Mouse (Mus musculus) intestine, embryonic 14.5 days (tissue): Measurements from ENCODE around the gene Lsg1. TPM values are rescaled to one million over a fixed set of nuclear protein-coding genes. Genes with fewer than 3 reads are reported as not detected.

Experiments used
- ATAC-seq: fragments of 200-750 bp; cut with Nextera tagmentation; replicated peaks from 2 replicates; pipeline ENCODE4 v1.8.0; 2017; ENCODE audit warnings: low read depth, moderate number of reproducible peaks, moderate TSS enrichment, moderate library complexity; ENCODE audit not compliant: low FRiP score, low TSS enrichment
- DNase-seq: peaks from one replicate; pipeline ENCODE4 v3.0.0-alpha.2; 2018; ENCODE audit warnings: low spot score
- H3K27ac ChIP-seq: fragments of 300-500 bp; sonication (generic); 2 replicates; pipeline ENCODE4 v1.5.1; 2014; ENCODE audit warnings: low read depth, mild to moderate bottlenecking, control low read depth
- H3K27me3 ChIP-seq: fragments of 300-500 bp; sonication (generic); replicated peaks from 2 replicates; pipeline ENCODE4 v1.6.1; 2014; ENCODE audit warnings: low read length, control low read depth; ENCODE audit not compliant: control insufficient read depth, insufficient read depth
- H3K36me3 ChIP-seq: fragments of 300-500 bp; sonication (generic); 2 replicates; pipeline ENCODE4 v1.6.1; 2014; ENCODE audit warnings: low read length, control low read depth; ENCODE audit not compliant: control insufficient read depth, insufficient read depth
- H3K4me1 ChIP-seq: fragments of 300-500 bp; sonication (generic); replicated peaks from 2 replicates; pipeline ENCODE4 v1.6.1; 2014; ENCODE audit warnings: low read length, control low read depth, mixed read lengths; ENCODE audit not compliant: control insufficient read depth, insufficient read depth
- H3K4me2 ChIP-seq: fragments of 300-500 bp; sonication (generic); 2 replicates; pipeline ENCODE4 v1.6.1; 2014; ENCODE audit warnings: low read length
- H3K4me3 ChIP-seq: fragments of 300-500 bp; sonication (generic); 2 replicates; pipeline ENCODE4 v1.5.1; 2014; ENCODE audit warnings: low read depth, low read length, control low read depth, mixed read lengths
- H3K9ac ChIP-seq: fragments of 300-500 bp; sonication (generic); 2 replicates; pipeline ENCODE4 v1.6.1; 2014; ENCODE audit warnings: mild to moderate bottlenecking, low read length
- H3K9me3 ChIP-seq: fragments of 300-500 bp; sonication (generic); 2 replicates; pipeline ENCODE4 v1.6.1; 2016; ENCODE audit warnings: low read length, control low read depth; ENCODE audit not compliant: control insufficient read depth
- WGBS: fragments of 180-500 bp; shearing (Covaris S2); extraction: QIAGEN DNeasy Blood & Tissue Kit; methylation state at CpG from one replicate; pipeline ENCODE4 v1.1.7; 2014; 5-methylcytosine and 5-hydroxymethylcytosine counted together
- polyA plus RNA-seq: library from polyadenylated mRNA; unstranded; fragments of >200 nt; fragmentation: Nextera tagmentation; extraction: Ambion mirVana; gene quantifications from 2 replicates; pipeline ENCODE4 v1.2.1, GENCODE M21; 2014

The Lsg1 gene
- 69.4 and 70.3 TPM in 2 replicates for polyA plus RNA-seq

DNA sequence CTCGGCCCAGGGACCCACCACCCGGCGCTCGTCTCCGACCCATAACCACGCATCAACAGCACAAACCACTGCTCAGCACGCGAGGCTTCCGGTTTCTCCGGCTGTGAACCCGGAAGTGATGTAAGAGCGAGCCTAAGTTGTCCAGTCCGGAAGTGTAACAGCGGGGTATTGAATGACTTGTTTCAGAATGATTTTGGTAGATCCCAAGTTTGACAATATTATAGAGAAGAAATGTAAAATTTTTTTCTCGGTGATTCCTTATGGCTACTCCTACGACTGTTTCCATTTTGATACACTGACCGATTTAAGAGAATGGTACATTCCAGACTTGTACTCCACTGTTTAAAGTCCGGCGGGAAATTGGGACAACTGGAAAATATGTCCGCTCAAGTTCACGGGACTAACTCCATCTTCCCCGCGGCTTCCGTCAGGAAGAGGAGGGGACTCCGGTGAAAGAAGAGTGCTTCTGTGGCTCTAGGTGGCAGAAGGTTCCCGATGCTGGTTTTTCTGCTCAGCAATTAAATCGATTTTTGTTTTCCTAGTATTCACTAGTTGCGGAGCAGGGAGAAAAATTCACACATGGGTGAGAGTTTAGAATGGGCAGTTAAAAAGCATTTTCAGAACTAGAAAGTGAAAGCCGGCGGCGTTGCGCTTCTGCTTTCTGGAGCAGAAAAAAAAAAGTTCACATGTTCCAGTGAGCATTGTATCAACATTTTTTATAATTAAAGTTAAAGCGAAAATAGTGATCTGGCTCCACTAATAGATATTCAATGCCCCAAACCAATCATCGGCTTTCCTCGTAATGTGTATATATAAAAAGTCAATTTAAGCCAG is at the start of gene Lsg1:
TSS of gene Lsg1 (minus strand) at position 99 of the 834 bp plus-strand sequence.
- Histone ChIP-seq H3K9ac (peak within 1 kb of the TSS; percentile 82), H3K27ac (peak within 1 kb of the TSS; percentile 64), H3K36me3 (peaks cover 28% of the 10 kb centered on the region), H3K9me3 (no peaks in the 10 kb centered on the region), H3K4me3 (peak within 1 kb of the TSS; percentile 99), H3K27me3 (no peaks in the 10 kb centered on the region), H3K4me2 (peak within 1 kb of the TSS; percentile 71), H3K4me1 (peaks cover 4% of the 10 kb centered on the region; the same call in 1 of the 2 replicates)
- peak; percentile 91 for DNase-seq
- ATAC-seq = peak; percentile 94
- WGBS = 3% methylated on average over 35 of the region's 35 CpGs

DNA sequence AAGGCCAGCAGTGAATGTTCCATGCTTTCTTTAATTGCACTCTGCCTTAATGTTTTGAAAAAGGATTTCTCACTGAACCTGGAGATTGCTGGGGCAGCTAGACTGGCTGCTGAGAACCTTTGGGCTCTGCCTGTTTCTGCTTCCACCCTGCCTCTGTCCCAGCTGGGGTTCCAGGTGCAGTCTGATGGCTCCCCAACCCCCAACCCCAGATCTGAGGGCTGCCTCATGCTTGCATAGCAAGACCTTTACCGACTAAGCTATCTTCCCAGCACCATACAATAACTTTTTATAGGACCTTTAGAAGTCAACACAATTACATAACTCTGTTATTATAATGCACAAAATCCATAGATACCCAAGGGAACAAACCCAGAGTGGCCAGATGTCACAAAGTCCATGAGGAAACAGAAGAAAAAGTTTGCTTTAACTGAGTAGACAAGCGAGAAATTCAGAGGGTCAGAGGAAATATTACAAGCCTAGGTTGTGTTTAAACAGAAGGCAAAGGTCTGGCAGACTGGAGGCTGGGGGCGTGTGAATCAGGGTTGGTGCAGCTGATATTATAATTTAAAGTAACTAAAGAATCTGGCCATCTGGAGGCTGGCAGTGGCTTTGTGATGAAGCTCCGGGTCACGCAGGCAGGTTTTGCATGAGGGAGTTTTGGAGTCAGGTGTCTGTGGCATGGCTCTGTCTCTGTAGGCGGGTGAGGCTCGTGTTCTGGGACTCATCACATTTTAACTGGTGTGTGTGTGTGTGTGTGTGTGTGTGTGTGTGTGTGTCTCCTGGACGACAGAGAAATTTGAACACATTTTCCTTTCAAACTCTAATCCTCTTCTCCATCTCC is 46.7 kb upstream of the Lsg1 start:
- 27% methylated on average over 8 of the region's 8 CpGs for WGBS
- Histone ChIP-seq H3K4me1 (peaks cover 8% of the 10 kb centered on the region; the same call in 1 of the 2 replicates), H3K9me3 (no peaks in the 10 kb centered on the region), H3K27ac (no peak overlapping the region), H3K4me2 (no peak overlapping the region), H3K9ac (no peak overlapping the region), H3K36me3 (no peaks in the 10 kb centered on the region), H3K4me3 (no peak overlapping the region), H3K27me3 (no peaks in the 10 kb centered on the region)
- DNase-seq (no peak), ATAC-seq (no peak)

GRCm38 (mm10) chr16:30629509-30629908 is 42.1 kb upstream of the Lsg1 start:
- no peak for DNase-seq
- Histone ChIP-seq H3K4me2 (no peak overlapping the region), H3K9me3 (no peaks in the 10 kb centered on the region), H3K4me3 (no peak overlapping the region), H3K27me3 (no peaks in the 10 kb centered on the region), H3K4me1 (peaks cover 14% of the 10 kb centered on the region; the same call in 1 of the 2 replicates), H3K27ac (no peak overlapping the region), H3K36me3 (no peaks in the 10 kb centered on the region), H3K9ac (no peak overlapping the region)
- 92% methylated on average over 5 of the region's 5 CpGs for WGBS
- ATAC-seq = no peak

GRCm38 (mm10) chr16:30628401-30628800 is 41.0 kb upstream of the Lsg1 start:
- Histone ChIP-seq H3K27ac (no peak overlapping the region), H3K36me3 (no peaks in the 10 kb centered on the region), H3K27me3 (no peaks in the 10 kb centered on the region), H3K9ac (no peak overlapping the region), H3K9me3 (no peaks in the 10 kb centered on the region), H3K4me1 (0 out of 2 replicates have a peak, but pooled peaks cover 6% of the 10 kb centered on the region), H3K4me3 (no peak overlapping the region), H3K4me2 (no peak overlapping the region)
- ATAC-seq (no peak), DNase-seq (no peak)
- 51% methylated on average over 6 of the region's 6 CpGs for WGBS

DNA sequence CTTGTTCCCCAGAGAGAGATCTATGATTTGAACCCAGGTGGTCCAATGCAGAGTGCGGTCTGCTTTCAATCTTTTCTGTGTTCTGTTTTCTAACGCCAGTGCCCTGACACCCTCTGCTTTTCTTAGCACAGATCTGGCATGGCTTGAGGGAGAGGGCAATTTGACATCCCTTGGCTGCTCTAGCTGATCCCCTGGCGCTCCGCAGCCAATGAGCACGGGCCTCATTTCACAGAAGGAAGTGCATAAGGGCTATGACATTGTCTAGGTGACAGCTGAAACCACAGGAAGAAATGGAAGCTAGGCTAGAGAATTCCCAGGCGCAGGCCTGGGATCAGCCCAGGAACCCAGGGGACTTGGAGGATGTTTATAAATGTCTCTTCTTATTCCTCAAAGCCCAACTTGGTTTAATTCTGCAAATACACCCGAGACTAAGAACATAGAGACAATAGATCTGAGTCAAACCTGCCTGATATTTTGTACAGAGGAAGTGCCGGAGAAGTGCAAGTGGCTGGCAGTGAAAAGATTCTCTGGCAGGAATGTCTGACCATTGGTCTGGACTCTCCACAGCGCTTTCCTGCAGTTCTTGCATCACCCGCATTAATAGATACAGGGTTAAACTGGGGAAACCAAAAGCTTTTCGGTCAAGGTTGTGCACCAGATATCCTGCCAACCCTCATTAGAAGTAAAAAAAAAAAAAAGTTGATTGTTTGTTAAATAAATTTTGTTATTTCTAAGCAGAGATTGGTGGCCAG is 40.4 kb upstream of the Lsg1 start:
- H3K27ac ChIP-seq = no peak overlapping the region
- ATAC-seq (peak; percentile 47; the same call in 1 of the 2 replicates), DNase-seq (no peak)
- no peaks in the 10 kb centered on the region for H3K36me3 ChIP-seq
- H3K4me3 ChIP-seq = no peak overlapping the region
- H3K9me3 ChIP-seq = no peaks in the 10 kb centered on the region
- H3K4me2 ChIP-seq = no peak overlapping the region
- H3K9ac ChIP-seq = no peak overlapping the region
- WGBS = 49% methylated on average over 11 of the region's 11 CpGs
- H3K27me3 ChIP-seq = no peaks in the 10 kb centered on the region
- H3K4me1 ChIP-seq = 0 out of 2 replicates have a peak, but pooled peaks cover 6% of the 10 kb centered on the region

- DNase-seq = no peak
- Histone ChIP-seq H3K4me3 (no peak overlapping the region), H3K36me3 (no peaks in the 10 kb centered on the region), H3K27me3 (no peaks in the 10 kb centered on the region), H3K9me3 (no peaks in the 10 kb centered on the region), H3K4me2 (no peak overlapping the region), H3K4me1 (0 out of 2 replicates have a peak, but pooled peaks cover 6% of the 10 kb centered on the region), H3K9ac (no peak overlapping the region), H3K27ac (no peak overlapping the region)
- ATAC-seq = no peak
- 75% methylated on average over 2 of the region's 2 CpGs for WGBS
These were observed 37.2 kb upstream of the Lsg1 start for GRCm38 (mm10) chr16:30624640-30625039.

GRCm38 (mm10) chr16:30623645-30624044 is 36.3 kb upstream of the Lsg1 start:
- H3K27ac ChIP-seq = no peak overlapping the region
- no peak overlapping the region for H3K4me2 ChIP-seq
- H3K36me3 ChIP-seq = no peaks in the 10 kb centered on the region
- H3K4me3 ChIP-seq = no peak overlapping the region
- H3K27me3 ChIP-seq = no peaks in the 10 kb centered on the region
- H3K9ac ChIP-seq = no peak overlapping the region
- 78% methylated on average over 7 of the region's 7 CpGs for WGBS
- DNase-seq = no peak
- no peak for ATAC-seq
- 0 out of 2 replicates have a peak, but pooled peaks cover 6% of the 10 kb centered on the region for H3K4me1 ChIP-seq
- no peaks in the 10 kb centered on the region for H3K9me3 ChIP-seq

DNA sequence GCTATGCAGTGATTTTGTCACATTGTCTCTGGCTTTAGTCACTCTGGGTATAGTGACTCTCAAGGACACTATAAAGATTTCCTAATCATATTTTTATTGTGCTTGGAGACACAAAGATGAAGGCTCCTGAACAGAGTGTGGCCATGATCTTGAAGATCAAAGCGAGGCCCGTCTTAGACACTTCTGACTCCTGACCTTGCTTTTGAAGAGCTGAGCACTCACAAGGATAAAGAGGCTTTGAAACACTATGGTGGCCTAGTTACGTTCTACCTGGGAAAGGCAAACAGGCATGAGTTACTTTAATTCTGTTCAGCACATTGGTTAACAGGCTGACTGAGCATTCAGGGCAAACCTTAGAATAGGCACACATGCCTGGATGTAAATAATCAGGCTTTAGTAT is 28.9 kb upstream of the Lsg1 start:
- no peaks in the 10 kb centered on the region for H3K27me3 ChIP-seq
- no peak overlapping the region for H3K4me2 ChIP-seq
- no peaks in the 10 kb centered on the region for H3K4me1 ChIP-seq
- no peak overlapping the region for H3K4me3 ChIP-seq
- no peaks in the 10 kb centered on the region for H3K9me3 ChIP-seq
- H3K27ac ChIP-seq = no peak overlapping the region
- no peak overlapping the region for H3K9ac ChIP-seq
- DNase-seq (no peak), ATAC-seq (no peak)
- WGBS = 76% methylated on average over 3 of the region's 3 CpGs
- H3K36me3 ChIP-seq = no peaks in the 10 kb centered on the region
